Mouse (Mus musculus): ENCODE measurements around the gene Klrd1. TPM values are rescaled to one million over a fixed set of nuclear protein-coding genes. Genes with fewer than 3 reads are reported as not detected.

The Klrd1 gene
- not detected for polyA plus RNA-seq (2015; fragmentation: Illumina TruSeq; extraction: RNeasy Lipid Tissue Mini Kit (QIAGEN cat#74804); ENCODE audit: low read depth, low replicate concordance)

DNA sequence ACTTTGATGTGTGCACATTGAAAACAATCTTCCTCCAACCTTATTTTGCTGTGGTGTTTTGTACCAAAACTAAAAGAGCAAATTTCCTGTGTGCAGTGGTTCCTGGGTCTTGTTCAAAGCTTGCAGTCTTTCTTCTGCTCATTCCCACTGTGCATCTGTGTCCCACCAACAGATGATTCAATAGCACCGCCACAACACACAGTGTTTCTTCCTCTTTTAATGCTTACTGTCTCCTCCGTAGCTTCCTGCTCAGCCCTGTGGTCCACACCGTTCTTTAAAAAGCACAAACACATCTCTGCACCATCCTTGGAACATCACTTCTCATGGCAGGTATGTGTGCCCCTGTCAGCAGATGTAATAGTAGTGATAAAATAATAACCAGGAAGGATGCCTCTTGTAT, at the start of gene Klrd1:
Klrd1 (plus strand) TSS at position 275 of the 400 bp plus-strand sequence.

DNA sequence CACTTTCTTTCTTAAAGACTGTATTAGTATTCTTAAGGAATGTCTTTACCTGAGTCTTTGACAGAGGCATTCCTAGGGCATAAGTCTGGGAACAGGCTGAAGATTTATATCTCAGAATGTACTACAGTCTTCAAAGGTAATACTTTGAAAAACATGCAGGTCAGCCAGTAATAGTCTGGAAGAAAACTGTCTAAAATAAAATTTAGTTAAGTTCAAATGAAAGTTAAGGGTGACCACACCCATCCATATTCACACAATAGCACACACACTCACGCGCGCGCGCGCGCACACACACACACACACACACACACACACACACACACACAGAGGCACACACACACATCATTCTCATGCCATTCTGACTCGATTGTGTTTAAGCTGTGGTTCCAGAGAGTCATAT, 14.0 kb upstream of the Klrd1 start, which contains the start of gene Klre1:
Klre1 (plus strand) TSS at position 301 of the 400 bp plus-strand sequence.

DNA sequence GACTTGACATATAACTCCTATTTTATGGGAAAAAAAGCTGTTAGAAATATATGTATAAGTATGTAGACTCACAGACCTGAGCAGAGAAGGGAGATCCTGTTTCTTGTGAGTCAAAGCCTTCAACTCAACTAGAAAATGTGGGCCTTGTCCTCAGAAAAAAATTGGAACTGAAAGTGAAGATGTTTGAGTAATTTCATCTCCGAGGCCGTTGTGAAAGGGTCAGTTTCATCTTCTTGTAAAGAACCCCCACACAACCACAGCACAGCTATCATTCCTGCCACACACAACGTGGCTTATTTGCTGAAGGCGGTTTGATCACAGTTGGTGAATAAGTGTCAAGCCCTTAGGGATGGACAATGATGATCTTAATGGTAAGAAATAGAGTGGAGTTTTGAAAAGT, 32.2 kb downstream of the Klrd1 start, which contains the start of gene Klrk1:
Klrk1 (minus strand) TSS at position 130 of the 400 bp plus-strand sequence.

DNA sequence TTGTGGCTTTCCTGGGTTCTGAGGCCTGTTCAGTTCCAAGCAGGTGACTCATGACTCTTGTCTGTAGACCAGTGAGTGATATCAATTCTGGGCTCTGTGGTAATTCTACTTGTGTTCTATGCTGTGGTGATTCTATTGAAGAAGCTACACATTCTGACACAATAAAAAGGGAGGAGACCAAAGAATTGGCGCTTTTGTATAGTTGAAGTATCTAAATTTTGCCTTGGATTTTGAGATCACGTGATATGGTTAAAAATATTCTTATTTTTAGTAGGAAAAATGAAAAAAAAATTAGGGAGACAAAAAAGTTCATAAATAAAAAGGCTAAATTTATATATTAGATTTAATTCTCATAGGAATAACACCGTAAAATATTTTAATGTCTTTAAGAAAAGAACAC, 51.7 kb downstream of the Klrd1 start, which contains the start of gene Klrc3:
Klrc3 (minus strand) TSS at position 101 of the 400 bp plus-strand sequence.

Other genes starting within 250 kb of the Klrd1 start
- gene Clec12a, start 249.1 kb upstream of the Klrd1 start, polyA plus RNA-seq (2015; fragmentation: Illumina TruSeq; extraction: RNeasy Lipid Tissue Mini Kit (QIAGEN cat#74804); ENCODE audit: low read depth, low replicate concordance) = 0.58 TPM
- gene Clec12b, start 205.9 kb upstream of the Klrd1 start, polyA plus RNA-seq (2015; fragmentation: Illumina TruSeq; extraction: RNeasy Lipid Tissue Mini Kit (QIAGEN cat#74804); ENCODE audit: low read depth, low replicate concordance) = not detected
- gene Clec1b, start 194.5 kb upstream of the Klrd1 start, polyA plus RNA-seq (2015; fragmentation: Illumina TruSeq; extraction: RNeasy Lipid Tissue Mini Kit (QIAGEN cat#74804); ENCODE audit: low read depth, low replicate concordance) = not detected
- gene Clec9a, start 182.9 kb upstream of the Klrd1 start, polyA plus RNA-seq (2015; fragmentation: Illumina TruSeq; extraction: RNeasy Lipid Tissue Mini Kit (QIAGEN cat#74804); ENCODE audit: low read depth, low replicate concordance) = not detected
- gene Clec1a, start 139.8 kb upstream of the Klrd1 start, polyA plus RNA-seq (2015; fragmentation: Illumina TruSeq; extraction: RNeasy Lipid Tissue Mini Kit (QIAGEN cat#74804); ENCODE audit: low read depth, low replicate concordance) = 0.91 TPM
- not detected for gene Olr1, start 84.6 kb upstream of the Klrd1 start, polyA plus RNA-seq (2015; fragmentation: Illumina TruSeq; extraction: RNeasy Lipid Tissue Mini Kit (QIAGEN cat#74804); ENCODE audit: low read depth, low replicate concordance)
- gene Tmem52b, start 79.2 kb upstream of the Klrd1 start, polyA plus RNA-seq (2015; fragmentation: Illumina TruSeq; extraction: RNeasy Lipid Tissue Mini Kit (QIAGEN cat#74804); ENCODE audit: low read depth, low replicate concordance) = not detected
- gene Gabarapl1, start 58.6 kb upstream of the Klrd1 start, polyA plus RNA-seq (2015; fragmentation: Illumina TruSeq; extraction: RNeasy Lipid Tissue Mini Kit (QIAGEN cat#74804); ENCODE audit: low read depth, low replicate concordance) = 958 TPM
- gene Klre1, start 13.9 kb upstream of the Klrd1 start, polyA plus RNA-seq (2015; fragmentation: Illumina TruSeq; extraction: RNeasy Lipid Tissue Mini Kit (QIAGEN cat#74804); ENCODE audit: low read depth, low replicate concordance) = not detected
- not detected for gene Klrk1, start 32.1 kb downstream of the Klrd1 start, polyA plus RNA-seq (2015; fragmentation: Illumina TruSeq; extraction: RNeasy Lipid Tissue Mini Kit (QIAGEN cat#74804); ENCODE audit: low read depth, low replicate concordance)
- gene Klrc3, start 51.6 kb downstream of the Klrd1 start, polyA plus RNA-seq (2015; fragmentation: Illumina TruSeq; extraction: RNeasy Lipid Tissue Mini Kit (QIAGEN cat#74804); ENCODE audit: low read depth, low replicate concordance) = not detected
- gene Klrc2, start 68.9 kb downstream of the Klrd1 start, polyA plus RNA-seq (2015; fragmentation: Illumina TruSeq; extraction: RNeasy Lipid Tissue Mini Kit (QIAGEN cat#74804); ENCODE audit: low read depth, low replicate concordance) = not detected
- gene Klrc1, start 87.2 kb downstream of the Klrd1 start, polyA plus RNA-seq (2015; fragmentation: Illumina TruSeq; extraction: RNeasy Lipid Tissue Mini Kit (QIAGEN cat#74804); ENCODE audit: low read depth, low replicate concordance) = not detected
- not detected for gene Klri1, start 125.3 kb downstream of the Klrd1 start, polyA plus RNA-seq (2015; fragmentation: Illumina TruSeq; extraction: RNeasy Lipid Tissue Mini Kit (QIAGEN cat#74804); ENCODE audit: low read depth, low replicate concordance)
- gene Klri2, start 148.7 kb downstream of the Klrd1 start, polyA plus RNA-seq (2015; fragmentation: Illumina TruSeq; extraction: RNeasy Lipid Tissue Mini Kit (QIAGEN cat#74804); ENCODE audit: low read depth, low replicate concordance) = not detected
- gene Gm156, start 192.5 kb downstream of the Klrd1 start, polyA plus RNA-seq (2015; fragmentation: Illumina TruSeq; extraction: RNeasy Lipid Tissue Mini Kit (QIAGEN cat#74804); ENCODE audit: low read depth, low replicate concordance) = not detected